Mouse (Mus musculus) heart, embryonic 15.5 days (tissue): ENCODE data around the gene Cntln. TPM values are rescaled to one million over a fixed set of nuclear protein-coding genes. Genes with fewer than 3 reads are reported as not detected.

Experiments
- ATAC-seq: fragments of 200-750 bp; cut with Nextera tagmentation; replicated peaks from 2 replicates; pipeline ENCODE4 v1.8.0; 2017; ENCODE audit warnings: low read depth, moderate TSS enrichment; ENCODE audit not compliant: insufficient number of reproducible peaks, insufficient read depth, low FRiP score
- H3K27ac ChIP-seq: fragments of 300-500 bp; sonication (generic); 2 replicates; pipeline ENCODE4 v1.5.1; 2015; ENCODE audit warnings: mild to moderate bottlenecking, inconsistent platforms
- H3K27me3 ChIP-seq: fragments of 300-500 bp; sonication (generic); 2 replicates; pipeline ENCODE4 v1.6.1; 2015; ENCODE audit warnings: inconsistent platforms
- H3K36me3 ChIP-seq: fragments of 300-500 bp; sonication (generic); 2 replicates; pipeline ENCODE4 v1.6.1; 2015; ENCODE audit warnings: mild to moderate bottlenecking, inconsistent platforms
- H3K4me1 ChIP-seq: fragments of 300-500 bp; sonication (generic); replicated peaks from 2 replicates; pipeline ENCODE4 v1.6.1; 2015; ENCODE audit warnings: inconsistent platforms
- H3K4me2 ChIP-seq: fragments of 300-500 bp; sonication (generic); 2 replicates; pipeline ENCODE4 v1.6.1; 2015; ENCODE audit warnings: inconsistent platforms, mild to moderate bottlenecking, moderate library complexity
- H3K4me3 ChIP-seq: fragments of 300-500 bp; sonication (generic); 2 replicates; pipeline ENCODE4 v1.5.1; 2015; ENCODE audit warnings: mild to moderate bottlenecking, inconsistent platforms
- H3K9ac ChIP-seq: fragments of 300-500 bp; sonication (generic); 2 replicates; pipeline ENCODE4 v1.6.1; 2015; ENCODE audit warnings: mild to moderate bottlenecking, inconsistent platforms
- H3K9me3 ChIP-seq: fragments of 300-500 bp; sonication (generic); replicated peaks from 2 replicates; pipeline ENCODE4 v1.6.1; 2016; ENCODE audit warnings: inconsistent platforms
- WGBS: fragments of 180-500 bp; shearing (Covaris S2); methylation state at CpG from one replicate; pipeline ENCODE4 v1.1.7; 2015; ENCODE audit warnings: mixed read lengths; 5-methylcytosine and 5-hydroxymethylcytosine counted together
- polyA plus RNA-seq: library from polyadenylated mRNA; unstranded; fragments of >200 nt; fragmentation: Nextera tagmentation; extraction: Ambion mirVana; gene quantifications from 2 replicates; pipeline ENCODE4 v1.2.1, GENCODE M21; 2015

Cntln gene
- polyA plus RNA-seq, 1 experiment from 2014 or later: 6.2 TPM

DNA sequence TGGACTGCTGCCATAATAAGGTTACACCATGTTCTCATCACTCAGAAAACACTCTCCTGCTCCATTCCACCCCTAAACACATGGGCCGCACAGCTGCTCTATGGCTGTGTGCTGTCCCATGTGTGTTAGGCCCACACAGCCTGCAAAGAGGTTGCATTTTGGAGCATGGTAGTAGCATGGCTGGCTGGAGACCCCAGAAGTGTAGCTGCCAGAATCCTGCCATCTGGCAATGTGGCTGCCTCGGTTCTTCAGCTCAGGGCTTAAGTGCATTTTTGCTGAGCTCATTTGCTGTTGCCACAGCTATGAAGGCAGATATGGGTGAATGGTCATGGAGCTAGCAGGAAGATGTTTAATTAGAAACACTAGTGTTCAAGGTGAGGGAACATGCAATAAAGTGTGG, 58.0 kb downstream of the Cntln start:
- Histone ChIP-seq H3K36me3 (no peaks in the 10 kb centered on the region), H3K27ac (no peak overlapping the region), H3K9ac (no peak overlapping the region), H3K4me3 (no peak overlapping the region), H3K4me2 (no peak overlapping the region), H3K4me1 (0 out of 2 replicates have a peak, but pooled peaks cover 2% of the 10 kb centered on the region), H3K9me3 (no peaks in the 10 kb centered on the region), H3K27me3 (no peaks in the 10 kb centered on the region)
- no peak for ATAC-seq
- WGBS: 62% methylated on average over 2 of the region's 2 CpGs

GRCm38 (mm10) chr4:84942651-84943050, 58.5 kb downstream of the Cntln start:
- H3K9ac ChIP-seq: no peak overlapping the region
- ATAC-seq: no peak
- WGBS: 83% methylated on average over 2 of the region's 2 CpGs

GRCm38 (mm10) chr4:84944100-84944499, 60.0 kb downstream of the Cntln start:
- no peak overlapping the region for H3K9ac ChIP-seq
- no peak overlapping the region for H3K4me2 ChIP-seq
- H3K9me3 ChIP-seq: no peaks in the 10 kb centered on the region
- no peak for ATAC-seq
- no peaks in the 10 kb centered on the region for H3K27me3 ChIP-seq
- WGBS: 81% methylated on average over 4 of the region's 4 CpGs
- H3K4me1 ChIP-seq: 0 out of 2 replicates have a peak, but pooled peaks cover 2% of the 10 kb centered on the region
- no peaks in the 10 kb centered on the region for H3K36me3 ChIP-seq
- no peak overlapping the region for H3K4me3 ChIP-seq
- H3K27ac ChIP-seq: no peak overlapping the region

More at GRCm38 (mm10) chr4:84942651-84943050, 58.5 kb downstream of the Cntln start:
- Histone ChIP-seq H3K4me2 (no peak overlapping the region), H3K9me3 (no peaks in the 10 kb centered on the region), H3K4me3 (no peak overlapping the region), H3K27ac (no peak overlapping the region), H3K27me3 (no peaks in the 10 kb centered on the region), H3K4me1 (0 out of 2 replicates have a peak, but pooled peaks cover 2% of the 10 kb centered on the region), H3K36me3 (no peaks in the 10 kb centered on the region)

DNA sequence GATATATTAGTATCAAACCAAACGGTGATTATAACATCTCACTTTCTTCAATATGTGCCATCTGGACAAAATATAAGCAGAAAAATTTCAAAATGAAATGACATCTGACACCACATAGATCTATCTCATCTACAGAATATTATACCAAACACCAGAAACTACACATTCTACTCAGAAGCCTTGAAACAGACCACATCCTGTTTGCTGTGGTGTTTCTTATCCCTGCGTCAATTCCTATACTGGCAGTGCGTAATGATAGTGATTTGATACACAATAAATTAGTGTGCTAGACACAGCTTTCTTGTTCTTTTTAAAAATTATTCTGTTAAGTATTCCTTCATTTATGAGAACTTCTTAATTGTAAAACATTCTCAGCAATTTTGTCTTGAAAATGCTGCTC, 62.3 kb downstream of the Cntln start:
- Histone ChIP-seq H3K36me3 (no peaks in the 10 kb centered on the region), H3K9me3 (no peaks in the 10 kb centered on the region), H3K4me3 (no peak overlapping the region), H3K4me2 (no peak overlapping the region), H3K9ac (no peak overlapping the region), H3K27ac (no peak overlapping the region), H3K27me3 (no peaks in the 10 kb centered on the region), H3K4me1 (0 out of 2 replicates have a peak, but pooled peaks cover 2% of the 10 kb centered on the region)
- 80% methylated on average over 3 of the region's 3 CpGs for WGBS
- no peak for ATAC-seq

- 61% methylated on average over 7 of the region's 7 CpGs for WGBS
- Histone ChIP-seq H3K4me1 (no peaks in the 10 kb centered on the region), H3K27me3 (no peaks in the 10 kb centered on the region), H3K36me3 (no peaks in the 10 kb centered on the region), H3K27ac (no peak overlapping the region), H3K4me3 (no peak overlapping the region), H3K4me2 (no peak overlapping the region), H3K9me3 (no peaks in the 10 kb centered on the region), H3K9ac (no peak overlapping the region)
- ATAC-seq: no peak
Observed at GRCm38 (mm10) chr4:84976875-84977646, 93.0 kb downstream of the Cntln start.

DNA sequence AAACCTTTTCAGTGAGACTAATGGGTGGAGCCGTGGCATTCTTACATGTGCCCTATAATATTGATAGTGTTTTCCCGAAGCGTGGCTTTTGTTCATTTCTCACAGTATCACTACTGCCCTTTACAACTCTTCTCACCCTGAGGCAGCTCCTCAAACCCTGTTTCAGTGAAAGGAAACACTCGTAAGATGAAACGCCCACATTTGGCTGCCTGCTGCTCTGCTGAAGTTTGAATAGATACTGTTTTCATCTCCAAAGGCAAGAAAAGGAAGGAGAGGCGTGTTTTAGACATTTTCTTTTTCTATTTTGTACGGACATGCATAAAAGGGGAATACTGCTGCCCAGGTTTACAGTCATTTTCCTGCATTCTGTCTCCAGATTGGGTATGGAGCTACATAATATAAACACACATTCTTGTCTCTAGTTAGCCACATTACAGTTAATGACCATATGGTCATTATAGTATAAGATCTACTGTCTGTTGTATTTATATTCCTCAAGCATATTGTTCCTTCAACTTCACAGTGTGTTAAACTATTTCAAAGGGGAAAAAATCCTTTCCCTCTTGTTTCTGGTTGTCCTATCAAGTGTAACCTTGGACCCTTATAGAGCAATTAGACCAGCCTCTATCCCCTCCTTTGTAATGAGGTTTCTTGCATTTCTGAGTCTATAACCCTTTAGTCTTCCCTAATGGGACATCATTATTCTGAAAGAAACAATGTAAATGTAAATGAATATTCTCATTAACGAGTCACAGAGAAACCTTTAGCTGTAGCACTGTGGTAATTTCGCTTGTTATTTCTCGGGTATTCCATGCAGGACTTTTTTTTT, 111.6 kb downstream of the Cntln start:
- 79% methylated on average over 10 of the region's 10 CpGs for WGBS
- no peak for ATAC-seq
- no peak overlapping the region for H3K9ac ChIP-seq
- H3K36me3 ChIP-seq: no peaks in the 10 kb centered on the region
- no peaks in the 10 kb centered on the region for H3K9me3 ChIP-seq
- no peak overlapping the region for H3K4me2 ChIP-seq
- no peaks in the 10 kb centered on the region for H3K4me1 ChIP-seq
- H3K4me3 ChIP-seq: no peak overlapping the region
- H3K27me3 ChIP-seq: no peaks in the 10 kb centered on the region
- H3K27ac ChIP-seq: no peak overlapping the region

DNA sequence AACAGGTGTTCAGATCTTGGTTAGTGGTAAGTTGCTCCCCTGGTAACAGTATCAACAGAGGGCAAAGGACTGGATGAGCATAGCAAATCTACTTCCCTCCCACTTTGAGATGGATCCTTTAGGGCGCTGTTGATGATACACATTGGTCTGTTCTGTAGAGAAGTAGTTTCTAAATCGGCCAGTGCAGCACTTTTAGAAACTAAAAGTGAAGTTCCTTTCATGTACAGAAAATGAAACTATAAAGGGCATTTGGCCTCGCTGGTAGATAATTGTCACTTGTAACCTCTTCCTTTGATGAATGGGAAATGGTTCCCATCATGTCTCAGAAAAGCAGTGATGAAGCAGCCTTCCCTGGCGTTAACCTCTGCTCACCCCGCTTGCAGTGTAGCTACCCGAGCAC, 121.5 kb downstream of the Cntln start:
- 72% methylated on average over 6 of the region's 6 CpGs for WGBS
- Histone ChIP-seq H3K36me3 (no peaks in the 10 kb centered on the region), H3K4me2 (no peak overlapping the region), H3K27ac (no peak overlapping the region), H3K4me1 (no peaks in the 10 kb centered on the region), H3K4me3 (no peak overlapping the region), H3K9me3 (no peaks in the 10 kb centered on the region), H3K27me3 (no peaks in the 10 kb centered on the region), H3K9ac (no peak overlapping the region)
- ATAC-seq: no peak

GRCm38 (mm10) chr4:85006789-85007188, 122.7 kb downstream of the Cntln start:
- Histone ChIP-seq H3K27ac (no peak overlapping the region), H3K4me1 (no peaks in the 10 kb centered on the region), H3K36me3 (no peaks in the 10 kb centered on the region), H3K27me3 (no peaks in the 10 kb centered on the region), H3K4me3 (no peak overlapping the region), H3K9me3 (no peaks in the 10 kb centered on the region), H3K9ac (no peak overlapping the region), H3K4me2 (no peak overlapping the region)
- WGBS: 76% methylated on average over 3 of the region's 3 CpGs
- ATAC-seq: no peak

GRCm38 (mm10) chr4:85010846-85011245, 126.7 kb downstream of the Cntln start:
- ATAC-seq: no peak
- Histone ChIP-seq H3K4me2 (no peak overlapping the region), H3K9ac (no peak overlapping the region), H3K27ac (no peak overlapping the region), H3K36me3 (no peaks in the 10 kb centered on the region), H3K27me3 (no peaks in the 10 kb centered on the region), H3K9me3 (no peaks in the 10 kb centered on the region), H3K4me1 (no peaks in the 10 kb centered on the region), H3K4me3 (no peak overlapping the region)

- no peaks in the 10 kb centered on the region for H3K9me3 ChIP-seq
- H3K27me3 ChIP-seq: no peaks in the 10 kb centered on the region
- no peak overlapping the region for H3K4me3 ChIP-seq
- no peak overlapping the region for H3K27ac ChIP-seq
- WGBS: 76% methylated on average over 2 of the region's 2 CpGs
- H3K4me2 ChIP-seq: no peak overlapping the region
- no peaks in the 10 kb centered on the region for H3K36me3 ChIP-seq
- H3K9ac ChIP-seq: no peak overlapping the region
- no peaks in the 10 kb centered on the region for H3K4me1 ChIP-seq
- ATAC-seq: no peak
Observed at GRCm38 (mm10) chr4:85045748-85046147, 161.6 kb downstream of the Cntln start.

DNA sequence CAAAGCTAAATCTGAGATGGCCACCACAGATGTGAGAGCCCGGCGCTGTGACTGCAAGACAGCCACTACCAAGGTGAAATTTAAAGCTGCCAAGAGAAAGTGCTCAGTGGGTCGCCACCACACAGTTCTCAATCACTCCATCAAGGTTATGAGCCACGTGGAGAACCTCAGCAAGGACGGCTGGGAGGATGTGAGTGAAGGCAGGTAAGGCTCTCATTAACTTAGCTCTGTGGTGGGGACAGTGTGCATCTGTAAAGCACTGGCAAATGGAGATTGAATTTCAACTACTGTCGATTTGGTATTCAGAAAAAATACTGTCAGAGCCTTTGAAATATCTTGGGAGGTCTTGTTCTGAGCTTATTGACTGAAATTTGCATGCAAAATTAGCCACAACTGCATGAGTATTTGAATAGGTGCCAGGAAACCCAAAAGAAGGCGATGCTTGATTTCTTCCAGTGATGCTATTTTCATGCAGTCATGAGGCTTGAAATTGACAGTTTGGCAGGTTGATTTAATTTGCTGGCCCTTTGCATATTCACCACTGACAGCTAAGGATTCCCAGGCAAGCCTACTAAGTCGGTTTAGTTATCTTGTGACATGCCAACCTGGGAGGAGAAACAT, 165.9 kb downstream of the Cntln start:
- H3K36me3 ChIP-seq: no peaks in the 10 kb centered on the region
- ATAC-seq: no peak
- WGBS: 67% methylated on average over 8 of the region's 8 CpGs
- no peaks in the 10 kb centered on the region for H3K27me3 ChIP-seq
- H3K9me3 ChIP-seq: no peaks in the 10 kb centered on the region
- no peak overlapping the region for H3K4me3 ChIP-seq
- H3K27ac ChIP-seq: no peak overlapping the region
- H3K4me2 ChIP-seq: no peak overlapping the region
- H3K4me1 ChIP-seq: no peaks in the 10 kb centered on the region
- no peak overlapping the region for H3K9ac ChIP-seq
